ENCODE assay signal across 9 mouse cellular contexts in the genomic region with DNA sequence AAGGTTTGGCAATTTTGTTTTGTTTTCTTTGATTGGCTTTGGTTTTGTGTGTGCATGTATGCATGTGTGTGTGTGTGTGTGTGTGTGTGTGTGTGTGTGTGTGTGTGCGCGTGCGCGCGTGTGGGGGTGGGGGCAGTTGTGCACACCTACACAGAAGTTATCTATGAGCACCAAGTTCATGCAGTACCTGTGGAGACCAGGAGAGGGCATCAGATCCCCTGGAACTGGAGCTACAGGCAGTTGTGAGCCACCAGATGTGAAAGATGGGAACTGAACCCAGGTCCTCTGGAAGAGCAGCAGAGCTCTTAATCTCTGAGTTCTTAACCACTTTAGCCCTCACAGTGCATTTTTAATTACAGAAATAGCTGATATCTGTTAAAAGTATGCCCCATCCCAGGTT. TPM values are rescaled to one million over a fixed set of nuclear protein-coding genes. Genes with fewer than 3 reads are reported as not detected.
A peak's percentile ranks its signal among the peaks of the same experiment; 100 is the strongest.
DNase-seq lines count a peak whose midpoint lies in the region; ATAC-seq and TF ChIP-seq lines count a peak whose summit lies in the region.
"Had no signal": no experiment of that assay in that cellular context is flagged by ENCODE, and none has a peak within 500 bp of the region (broad histone marks: within the 10 kb centered on the region; RNA-seq: fewer than 3 reads in every experiment).

No protein-coding gene starts in this region.

- TF ChIP-seq CTCF in thymus, adult 2 months (IDR thresholded peaks at IDR 0.05; ENCODE audit: borderline replicate concordance, control insufficient read depth, extremely low read depth, insufficient read depth, low read length, poor library complexity), result peak; percentile 32; the same call in 1 of the 2 replicates

- peak; percentile 12 to 18 for DNase-seq in cerebellum, adult 18-20 months
- DNase-seq in cerebellum, adult 8-10 months, result no peak
- peak; percentile 48 for DNase-seq in limb, embryonic 11.5 days (ENCODE audit: low spot score)
- DNase-seq in limb, embryonic 10.5 days (ENCODE audit: low spot score), result no peak
- peak; percentile 34 for DNase-seq in kidney, postnatal 10 days
- peak; percentile 62 for DNase-seq in thymus, adult 2 months
- no peak for DNase-seq in forebrain, embryonic 14.5 days (ENCODE audit: low spot score)
- DNase-seq in spleen, postnatal 4 days (ENCODE audit: low spot score in 2 of 2), result no peak

- no peaks in the 10 kb centered on the region for H3K27me3 ChIP-seq in limb, embryonic 11.5 days (ENCODE audit: control insufficient read depth, insufficient read depth, low read length)
- no peaks in the 10 kb centered on the region for H3K27me3 ChIP-seq in limb, embryonic 10.5 days (ENCODE audit: low read depth, poor library complexity, severe bottlenecking)
- no peaks in the 10 kb centered on the region for H3K27me3 ChIP-seq in thymus, adult 2 months (ENCODE audit: control insufficient read depth, insufficient read depth, low read length)
- no peaks in the 10 kb centered on the region for H3K27me3 ChIP-seq in forebrain, embryonic 14.5 days (replicated peaks; ENCODE audit: control insufficient read depth, insufficient read depth, low read length)
- H3K27me3 ChIP-seq: midbrain, embryonic 12.5 days had no signal

- H3K27ac ChIP-seq in limb, embryonic 11.5 days (replicated peaks; ENCODE audit: low read depth, low read length), result no peak overlapping the region
- no peak overlapping the region for H3K27ac ChIP-seq in limb, embryonic 10.5 days
- H3K27ac ChIP-seq in thymus, adult 2 months (ENCODE audit: control insufficient read depth, insufficient read depth, low read length), result no peak overlapping the region
- no peak overlapping the region for H3K27ac ChIP-seq in forebrain, embryonic 14.5 days (ENCODE audit: low read depth, low read length)
- H3K27ac ChIP-seq: midbrain, embryonic 12.5 days had no signal

- H3K4me1 ChIP-seq in limb, embryonic 11.5 days (ENCODE audit: control insufficient read depth, insufficient read depth, low read length), result no peaks in the 10 kb centered on the region
- H3K4me1 ChIP-seq in limb, embryonic 10.5 days, result no peaks in the 10 kb centered on the region
- no peaks in the 10 kb centered on the region for H3K4me1 ChIP-seq in thymus, adult 2 months (replicated peaks; ENCODE audit: control insufficient read depth, insufficient read depth, low read length)
- no peaks in the 10 kb centered on the region for H3K4me1 ChIP-seq in forebrain, embryonic 14.5 days (ENCODE audit: control insufficient read depth, insufficient read depth, low read length)

- no peak for ATAC-seq in limb, embryonic 11.5 days (ENCODE audit: insufficient number of reproducible peaks, low FRiP score, low TSS enrichment, low read depth)
- ATAC-seq in forebrain, embryonic 14.5 days, result no peak

- H3K9me3 ChIP-seq in limb, embryonic 11.5 days (ENCODE audit: control insufficient read depth, low read length), result no peaks in the 10 kb centered on the region
- no peaks in the 10 kb centered on the region for H3K9me3 ChIP-seq in limb, embryonic 10.5 days (replicated peaks)
- no peaks in the 10 kb centered on the region for H3K9me3 ChIP-seq in forebrain, embryonic 14.5 days (replicated peaks; ENCODE audit: control insufficient read depth, low read length)

- no peak overlapping the region for H3K4me2 ChIP-seq in limb, embryonic 11.5 days (ENCODE audit: low read depth, severe bottlenecking)
- no peak overlapping the region for H3K4me2 ChIP-seq in forebrain, embryonic 14.5 days (ENCODE audit: low read length)
- H3K4me2 ChIP-seq: midbrain, embryonic 12.5 days had no signal

- H3K4me3 ChIP-seq in limb, embryonic 11.5 days (ENCODE audit: low read depth, low read length), result no peak overlapping the region
- no peak overlapping the region for H3K4me3 ChIP-seq in limb, embryonic 10.5 days
- H3K4me3 ChIP-seq in thymus, adult 2 months (ENCODE audit: control insufficient read depth, insufficient read depth, low read length), result no peak overlapping the region
- H3K4me3 ChIP-seq in forebrain, embryonic 14.5 days (ENCODE audit: low read depth, low read length), result no peak overlapping the region
- H3K4me3 ChIP-seq: midbrain, embryonic 12.5 days had no signal

- WGBS in limb, embryonic 11.5 days, result 94% methylated on average over 5 of the region's 5 CpGs
- WGBS in limb, embryonic 10.5 days, result 97% methylated on average over 5 of the region's 5 CpGs
- 94% methylated on average over 5 of the region's 5 CpGs for WGBS in thymus, adult 2 months
- 99% methylated on average over 5 of the region's 5 CpGs for WGBS in forebrain, embryonic 14.5 days

- no peak for TF ChIP-seq POLR2A in thymus, adult 2 months (IDR thresholded peaks at IDR 0.05; ENCODE audit: control insufficient read depth, extremely low read depth, insufficient read depth, low read length, poor library complexity)

- H3K36me3 ChIP-seq in limb, embryonic 11.5 days (ENCODE audit: control insufficient read depth, insufficient read depth, low read length), result no peaks in the 10 kb centered on the region
- no peaks in the 10 kb centered on the region for H3K36me3 ChIP-seq in limb, embryonic 10.5 days
- H3K36me3 ChIP-seq in thymus, adult 2 months (ENCODE audit: control insufficient read depth, insufficient read depth, low read length), result no peaks in the 10 kb centered on the region
- no peaks in the 10 kb centered on the region for H3K36me3 ChIP-seq in forebrain, embryonic 14.5 days (ENCODE audit: control insufficient read depth, insufficient read depth, low read length)
- H3K36me3 ChIP-seq: midbrain, embryonic 12.5 days had no signal

- no peak overlapping the region for H3K9ac ChIP-seq in limb, embryonic 11.5 days (ENCODE audit: low read length)
- H3K9ac ChIP-seq in forebrain, embryonic 14.5 days (ENCODE audit: low read length), result no peak overlapping the region
- H3K9ac ChIP-seq: midbrain, embryonic 12.5 days had no signal

RNA-seq across cellular contexts. Expression of gene Mafb, which starts 47.1 kb away (rescaled TPM):
- polyA plus RNA-seq in limb, embryonic 11.5 days (2014; fragmentation: Nextera tagmentation; extraction: Ambion mirVana), result 5.4 and 6.5 TPM in 2 replicates
- 2.2 and 4.2 TPM in 2 replicates for polyA plus RNA-seq in limb, embryonic 10.5 days (2016; fragmentation: Nextera tagmentation; extraction: Ambion mirVana)
- 18.3 and 22.3 TPM in 2 replicates for polyA plus RNA-seq in thymus, adult 2 months (2012; rRNA removed)
- 6.1 and 8.3 TPM in 2 replicates for polyA plus RNA-seq in forebrain, embryonic 14.5 days (2014; fragmentation: Nextera tagmentation; extraction: Ambion mirVana)

Comparison
In these comparisons a context has a peak if more than half of its experiments do, and no peak if none do; other contexts are left out.
1. DNase-seq: peak in cerebellum, adult 18-20 months (2 of 2), limb, embryonic 11.5 days (single experiment), kidney, postnatal 10 days (single experiment) and thymus, adult 2 months (single experiment); none in cerebellum, adult 8-10 months (single experiment), limb, embryonic 10.5 days (single experiment), forebrain, embryonic 14.5 days (single experiment) and spleen, postnatal 4 days (0 of 2).